Mouse (Mus musculus) NIH3T3 (cell line): ENCODE data around the gene Rsad1.
A peak's percentile ranks its signal among the peaks of the same experiment; 100 is the strongest.

Experiments
- DNase-seq: peaks from one replicate; pipeline ENCODE4 v3.0.0-alpha.2; 2012; ENCODE audit warnings: low read depth

The Rsad1 gene

GRCm38 (mm10) chr11:94548041-94548784 lies 842 bp downstream of the Rsad1 start:
- DNase-seq = peak; percentile 50

- DNase-seq = no peak
These were observed 1.8 kb downstream of the Rsad1 start for GRCm38 (mm10) chr11:94547271-94547670.

GRCm38 (mm10) chr11:94546381-94546780 lies 2.7 kb downstream of the Rsad1 start:
- no peak for DNase-seq

- DNase-seq = no peak
These were observed 4.6 kb downstream of the Rsad1 start for GRCm38 (mm10) chr11:94544422-94544821.

GRCm38 (mm10) chr11:94543932-94544331 lies 5.1 kb downstream of the Rsad1 start:
- DNase-seq = peak; percentile 99

- no peak for DNase-seq
These were observed 5.7 kb downstream of the Rsad1 start for GRCm38 (mm10) chr11:94543344-94543743.

GRCm38 (mm10) chr11:94542400-94542799 lies 6.7 kb downstream of the Rsad1 start:
- no peak for DNase-seq

GRCm38 (mm10) chr11:94539761-94540160 lies 9.3 kb downstream of the Rsad1 start:
- DNase-seq = no peak

GRCm38 (mm10) chr11:94538733-94539292 lies 10.2 kb downstream of the Rsad1 start:
- DNase-seq = no peak

GRCm38 (mm10) chr11:94533171-94533570 lies 15.9 kb downstream of the Rsad1 start:
- DNase-seq = no peak

- DNase-seq = no peak
These were observed 20.2 kb downstream of the Rsad1 start for GRCm38 (mm10) chr11:94528879-94529278.

GRCm38 (mm10) chr11:94526171-94526879 lies 22.7 kb downstream of the Rsad1 start:
- peak; percentile 28 for DNase-seq

GRCm38 (mm10) chr11:94521219-94521843 lies 27.7 kb downstream of the Rsad1 start, which contains the start of gene Mycbpap:
Gene Mycbpap (minus strand): TSS chr11:94521742.
- DNase-seq = no peak

- DNase-seq = peak; percentile 32
These were observed 35.6 kb downstream of the Rsad1 start for GRCm38 (mm10) chr11:94513452-94513851.

- DNase-seq = no peak
These were observed 40.1 kb downstream of the Rsad1 start for GRCm38 (mm10) chr11:94508976-94509375.

- no peak for DNase-seq
These were observed 47.6 kb downstream of the Rsad1 start for GRCm38 (mm10) chr11:94501482-94501881.

GRCm38 (mm10) chr11:94500362-94500761 lies 48.7 kb downstream of the Rsad1 start:
- DNase-seq = no peak

- DNase-seq = no peak
These were observed 49.3 kb downstream of the Rsad1 start, which contains the start of gene Epn3 for GRCm38 (mm10) chr11:94499661-94500152. Gene Epn3 (minus strand): TSS chr11:94499974.

- no peak for DNase-seq
These were observed 50.0 kb downstream of the Rsad1 start for GRCm38 (mm10) chr11:94499035-94499434.

- peak; percentile 63 for DNase-seq
These were observed 50.7 kb downstream of the Rsad1 start for GRCm38 (mm10) chr11:94498093-94498996.

GRCm38 (mm10) chr11:94495415-94495814 lies 53.6 kb downstream of the Rsad1 start:
- no peak for DNase-seq
